Mouse (Mus musculus) limb, embryonic 15.5 days (tissue): ENCODE results near the gene Snx7. TPM values are rescaled to one million over a fixed set of nuclear protein-coding genes. Genes with fewer than 3 reads are reported as not detected.

Experiments used
- ATAC-seq: fragments of 200-750 bp; cut with Nextera tagmentation; 2 replicates; pipeline ENCODE4 v1.8.0; 2017; ENCODE audit warnings: low read depth, moderate TSS enrichment; ENCODE audit not compliant: insufficient number of reproducible peaks, low FRiP score, low TSS enrichment
- H3K27ac ChIP-seq: fragments of 300-500 bp; sonication (generic); 2 replicates; pipeline ENCODE4 v1.5.1; 2015; ENCODE audit warnings: moderate library complexity, mild to moderate bottlenecking, inconsistent platforms
- H3K27me3 ChIP-seq: fragments of 300-500 bp; sonication (generic); 2 replicates; pipeline ENCODE4 v1.6.1; 2015; ENCODE audit warnings: inconsistent platforms
- H3K36me3 ChIP-seq: fragments of 300-500 bp; sonication (generic); 2 replicates; pipeline ENCODE4 v1.6.1; 2015; ENCODE audit warnings: inconsistent platforms
- H3K4me1 ChIP-seq: fragments of 300-500 bp; sonication (generic); 2 replicates; pipeline ENCODE4 v1.6.1; 2015; ENCODE audit warnings: inconsistent platforms
- H3K4me2 ChIP-seq: fragments of 300-500 bp; sonication (generic); 2 replicates; pipeline ENCODE4 v1.6.1; 2015; ENCODE audit warnings: mild to moderate bottlenecking, inconsistent platforms
- H3K4me3 ChIP-seq: fragments of 300-500 bp; sonication (generic); 2 replicates; pipeline ENCODE4 v1.5.1; 2015; ENCODE audit warnings: mild to moderate bottlenecking, inconsistent platforms
- H3K9ac ChIP-seq: fragments of 300-500 bp; sonication (generic); 2 replicates; pipeline ENCODE4 v1.6.1; 2015; ENCODE audit warnings: inconsistent platforms
- H3K9me3 ChIP-seq: fragments of 300-500 bp; sonication (generic); 2 replicates; pipeline ENCODE4 v1.6.1; 2016; ENCODE audit warnings: inconsistent platforms
- WGBS: fragments of 180-500 bp; shearing (Covaris S2); methylation state at CpG from one replicate; pipeline ENCODE4 v1.1.7; 2015; 5-methylcytosine and 5-hydroxymethylcytosine counted together
- polyA plus RNA-seq: library from polyadenylated mRNA; unstranded; fragments of >200 nt; fragmentation: Nextera tagmentation; extraction: Ambion mirVana; gene quantifications from 2 replicates; pipeline ENCODE4 v1.2.1, GENCODE M21; 2015

The Snx7 gene
- polyA plus RNA-seq, 1 experiment from 2014 or later: 47.0 TPM

GRCm38 (mm10) chr3:117853729-117854128 is 15.0 kb downstream of the Snx7 start:
- ATAC-seq: no peak
- Histone ChIP-seq H3K4me2 (no peak overlapping the region), H3K9ac (no peak overlapping the region), H3K27me3 (no peaks in the 10 kb centered on the region), H3K4me3 (no peak overlapping the region), H3K36me3 (no peaks in the 10 kb centered on the region), H3K9me3 (no peaks in the 10 kb centered on the region), H3K4me1 (no peaks in the 10 kb centered on the region), H3K27ac (no peak overlapping the region)
- 46% methylated on average over 3 of the region's 3 CpGs for WGBS

- no peaks in the 10 kb centered on the region for H3K27me3 ChIP-seq
- no peak overlapping the region for H3K4me3 ChIP-seq
- H3K4me1 ChIP-seq: no peaks in the 10 kb centered on the region
- H3K27ac ChIP-seq: no peak overlapping the region
- 80% methylated on average over 3 of the region's 3 CpGs for WGBS
- ATAC-seq: no peak
- no peaks in the 10 kb centered on the region for H3K9me3 ChIP-seq
- no peak overlapping the region for H3K9ac ChIP-seq
- H3K36me3 ChIP-seq: no peaks in the 10 kb centered on the region
- H3K4me2 ChIP-seq: no peak overlapping the region
Measured at GRCm38 (mm10) chr3:117852054-117852361, 16.7 kb downstream of the Snx7 start.

DNA sequence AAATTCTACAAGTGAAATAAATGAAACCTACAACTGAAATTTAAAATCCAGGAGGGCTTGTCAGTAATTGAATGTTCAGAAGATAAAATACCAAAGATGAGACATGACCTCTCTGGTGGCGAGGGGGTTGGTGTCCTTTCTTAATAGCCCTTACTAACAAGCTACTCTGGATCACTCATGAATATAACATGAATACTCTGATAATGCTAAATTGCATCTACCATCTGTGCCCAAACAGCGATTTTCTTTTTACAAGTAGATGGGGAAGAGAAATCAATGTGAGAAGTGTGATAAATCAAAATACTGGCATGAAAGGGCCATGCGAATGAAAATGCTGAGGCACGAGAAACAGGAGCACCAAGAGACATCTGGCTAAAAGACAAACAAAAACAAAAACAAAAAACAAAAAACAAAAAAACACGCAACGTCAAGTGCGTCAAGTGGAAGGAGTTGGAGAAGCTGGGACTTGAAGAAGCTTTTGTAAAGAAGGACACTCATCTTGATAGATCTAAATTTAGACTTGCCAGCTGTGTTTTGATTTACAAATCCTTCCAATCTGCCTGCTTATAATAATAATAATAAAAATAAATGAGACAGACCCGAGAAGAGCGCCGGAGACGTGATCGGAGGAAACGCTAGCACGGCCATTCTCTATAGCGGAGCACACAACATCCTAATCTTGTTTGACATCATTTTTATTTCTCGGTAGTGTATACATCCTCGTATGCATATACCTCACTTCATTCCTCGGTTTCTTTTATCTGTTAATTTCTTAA is 17.3 kb downstream of the Snx7 start:
- Histone ChIP-seq H3K9me3 (no peaks in the 10 kb centered on the region), H3K27ac (no peak overlapping the region), H3K4me3 (no peak overlapping the region), H3K27me3 (no peaks in the 10 kb centered on the region), H3K36me3 (no peaks in the 10 kb centered on the region), H3K9ac (no peak overlapping the region), H3K4me1 (no peaks in the 10 kb centered on the region), H3K4me2 (no peak overlapping the region)
- 91% methylated on average over 18 of the region's 18 CpGs for WGBS
- no peak for ATAC-seq

DNA sequence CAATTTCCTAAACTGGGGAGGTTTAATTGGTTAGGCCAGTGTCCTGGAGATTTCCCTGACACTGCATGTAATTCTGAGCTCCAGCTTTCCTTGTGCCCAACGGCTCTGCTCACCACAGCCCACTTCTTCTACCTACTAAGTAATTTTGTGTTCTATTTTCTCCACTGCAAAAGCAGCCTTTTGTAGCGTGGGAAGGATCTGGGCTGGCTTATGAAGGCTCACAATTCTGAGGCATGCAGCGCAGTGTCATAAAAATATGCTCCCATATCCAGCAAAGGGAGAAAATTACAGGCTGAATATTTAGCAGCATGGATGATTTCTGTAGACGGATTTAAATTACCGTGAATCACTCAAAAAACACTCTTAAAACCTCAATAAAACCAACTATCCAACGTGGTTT is 19.9 kb downstream of the Snx7 start:
- no peaks in the 10 kb centered on the region for H3K27me3 ChIP-seq
- no peak overlapping the region for H3K4me2 ChIP-seq
- H3K4me3 ChIP-seq: no peak overlapping the region
- H3K27ac ChIP-seq: no peak overlapping the region
- WGBS: 62% methylated on average over 6 of the region's 6 CpGs
- no peak for ATAC-seq
- peaks cover 6% of the 10 kb centered on the region; the same call in 1 of the 2 replicates for H3K36me3 ChIP-seq
- H3K9ac ChIP-seq: no peak overlapping the region
- H3K4me1 ChIP-seq: no peaks in the 10 kb centered on the region
- H3K9me3 ChIP-seq: no peaks in the 10 kb centered on the region

GRCm38 (mm10) chr3:117842658-117843057 is 26.1 kb downstream of the Snx7 start:
- Histone ChIP-seq H3K9me3 (no peaks in the 10 kb centered on the region), H3K27me3 (no peaks in the 10 kb centered on the region), H3K4me1 (no peaks in the 10 kb centered on the region), H3K27ac (no peak overlapping the region), H3K4me2 (no peak overlapping the region), H3K9ac (no peak overlapping the region), H3K4me3 (no peak overlapping the region), H3K36me3 (peaks cover 6% of the 10 kb centered on the region; the same call in 1 of the 2 replicates)
- no peak for ATAC-seq
- WGBS: 74% methylated on average over 1 of the region's 1 CpGs

- Histone ChIP-seq H3K4me2 (no peak overlapping the region), H3K27me3 (no peaks in the 10 kb centered on the region), H3K4me3 (no peak overlapping the region), H3K4me1 (no peaks in the 10 kb centered on the region), H3K9ac (no peak overlapping the region), H3K36me3 (peaks cover 8% of the 10 kb centered on the region), H3K9me3 (no peaks in the 10 kb centered on the region), H3K27ac (no peak overlapping the region)
- no peak for ATAC-seq
- 75% methylated on average over 12 of the region's 12 CpGs for WGBS
Measured at GRCm38 (mm10) chr3:117839867-117840545, 28.7 kb downstream of the Snx7 start.

DNA sequence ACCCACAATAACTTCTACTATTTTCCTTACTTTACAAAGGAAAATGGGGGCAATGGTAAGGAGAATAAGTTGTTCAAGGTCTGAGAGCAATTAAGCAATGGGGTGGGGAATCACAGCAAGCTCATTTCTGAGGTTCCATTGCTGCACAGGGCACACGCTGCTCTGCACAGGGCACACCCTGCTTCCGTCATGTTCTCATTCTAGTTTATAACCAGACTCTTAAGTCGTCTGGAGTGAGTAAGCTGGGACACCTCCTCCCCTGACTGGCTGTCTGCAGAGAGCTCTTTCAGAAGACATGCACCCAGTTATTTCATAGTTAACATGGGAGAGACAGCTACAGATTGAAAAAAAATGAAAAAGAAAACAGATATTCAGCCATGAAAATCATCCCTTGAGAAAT is 30.7 kb downstream of the Snx7 start:
- Histone ChIP-seq H3K27ac (no peak overlapping the region), H3K4me2 (no peak overlapping the region), H3K9me3 (no peaks in the 10 kb centered on the region), H3K9ac (no peak overlapping the region), H3K36me3 (peaks cover 8% of the 10 kb centered on the region), H3K27me3 (no peaks in the 10 kb centered on the region), H3K4me3 (no peak overlapping the region), H3K4me1 (no peaks in the 10 kb centered on the region)
- ATAC-seq: no peak
- 35% methylated on average over 3 of the region's 3 CpGs for WGBS

- H3K9ac ChIP-seq: no peak overlapping the region
- H3K4me3 ChIP-seq: no peak overlapping the region
- no peaks in the 10 kb centered on the region for H3K4me1 ChIP-seq
- 83% methylated on average over 6 of the region's 6 CpGs for WGBS
- no peak overlapping the region for H3K4me2 ChIP-seq
- no peaks in the 10 kb centered on the region for H3K27me3 ChIP-seq
- no peak overlapping the region for H3K27ac ChIP-seq
- ATAC-seq: no peak
- H3K36me3 ChIP-seq: peaks cover 2% of the 10 kb centered on the region; the same call in 1 of the 2 replicates
- H3K9me3 ChIP-seq: no peaks in the 10 kb centered on the region
Measured at GRCm38 (mm10) chr3:117826486-117827200, 42.1 kb downstream of the Snx7 start.

DNA sequence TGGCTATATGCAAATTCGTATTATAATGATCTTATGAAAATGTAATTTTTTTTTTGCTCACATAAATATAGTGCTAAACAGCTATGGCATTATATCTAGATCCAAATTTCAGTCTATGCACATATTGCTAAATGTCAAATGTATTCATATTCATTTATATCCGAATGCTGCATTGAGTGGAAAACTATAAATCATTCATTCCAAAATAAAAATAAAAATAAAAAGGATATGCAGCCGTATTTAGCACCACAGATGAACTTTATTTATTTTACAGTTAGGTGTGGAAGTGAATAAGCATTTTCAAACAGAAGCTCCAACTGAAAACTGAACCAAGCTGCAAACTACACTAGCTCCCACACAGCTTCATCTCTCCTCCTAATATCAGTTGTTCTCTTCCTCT is 45.5 kb downstream of the Snx7 start:
- Histone ChIP-seq H3K27me3 (no peaks in the 10 kb centered on the region), H3K36me3 (no peaks in the 10 kb centered on the region; the same call in 1 of the 2 replicates), H3K4me2 (no peak overlapping the region), H3K4me1 (no peaks in the 10 kb centered on the region), H3K4me3 (no peak overlapping the region), H3K9me3 (no peaks in the 10 kb centered on the region), H3K27ac (no peak overlapping the region), H3K9ac (no peak overlapping the region)
- ATAC-seq: no peak
- WGBS: 83% methylated on average over 3 of the region's 3 CpGs

DNA sequence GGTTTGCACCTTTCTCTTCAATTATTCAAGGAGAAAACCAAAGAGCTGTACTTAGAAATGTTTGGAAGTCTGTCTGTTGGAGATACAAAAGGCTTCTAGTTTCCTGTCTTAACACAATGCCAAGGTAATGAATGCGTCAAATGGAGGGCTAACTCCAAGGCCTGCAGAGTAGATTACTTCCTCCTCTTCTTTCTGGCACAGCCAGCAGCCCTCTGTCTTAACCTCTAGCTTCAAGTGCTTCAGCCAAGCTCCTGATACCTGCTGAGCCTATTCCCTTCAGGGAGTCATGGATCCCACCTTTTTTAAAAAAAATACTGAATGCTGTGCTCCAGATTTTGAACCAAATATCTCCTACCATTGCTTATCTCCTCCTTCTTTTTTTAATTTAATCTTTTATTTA is 51.1 kb downstream of the Snx7 start:
- no peaks in the 10 kb centered on the region for H3K4me1 ChIP-seq
- no peak overlapping the region for H3K27ac ChIP-seq
- no peaks in the 10 kb centered on the region for H3K9me3 ChIP-seq
- H3K9ac ChIP-seq: no peak overlapping the region
- WGBS: 71% methylated on average over 1 of the region's 1 CpGs
- H3K36me3 ChIP-seq: no peaks in the 10 kb centered on the region
- no peak for ATAC-seq
- H3K4me3 ChIP-seq: no peak overlapping the region
- H3K4me2 ChIP-seq: no peak overlapping the region
- H3K27me3 ChIP-seq: no peaks in the 10 kb centered on the region

- no peaks in the 10 kb centered on the region for H3K4me1 ChIP-seq
- ATAC-seq: no peak
- H3K27me3 ChIP-seq: no peaks in the 10 kb centered on the region
- no peaks in the 10 kb centered on the region for H3K36me3 ChIP-seq
- H3K4me3 ChIP-seq: no peak overlapping the region
- WGBS: 79% methylated on average over 2 of the region's 2 CpGs
- H3K4me2 ChIP-seq: no peak overlapping the region
- H3K27ac ChIP-seq: no peak overlapping the region
- H3K9me3 ChIP-seq: no peaks in the 10 kb centered on the region
- no peak overlapping the region for H3K9ac ChIP-seq
Measured at GRCm38 (mm10) chr3:117814218-117814617, 54.5 kb downstream of the Snx7 start.

- no peak overlapping the region for H3K27ac ChIP-seq
- no peaks in the 10 kb centered on the region for H3K27me3 ChIP-seq
- no peaks in the 10 kb centered on the region for H3K9me3 ChIP-seq
- H3K4me3 ChIP-seq: no peak overlapping the region
- WGBS: 48% methylated on average over 4 of the region's 4 CpGs
- no peak overlapping the region for H3K9ac ChIP-seq
- no peak overlapping the region for H3K4me2 ChIP-seq
- H3K36me3 ChIP-seq: no peaks in the 10 kb centered on the region
- ATAC-seq: no peak
- H3K4me1 ChIP-seq: no peaks in the 10 kb centered on the region
Measured at GRCm38 (mm10) chr3:117812135-117812534, 56.6 kb downstream of the Snx7 start.
